In the genomic region with DNA sequence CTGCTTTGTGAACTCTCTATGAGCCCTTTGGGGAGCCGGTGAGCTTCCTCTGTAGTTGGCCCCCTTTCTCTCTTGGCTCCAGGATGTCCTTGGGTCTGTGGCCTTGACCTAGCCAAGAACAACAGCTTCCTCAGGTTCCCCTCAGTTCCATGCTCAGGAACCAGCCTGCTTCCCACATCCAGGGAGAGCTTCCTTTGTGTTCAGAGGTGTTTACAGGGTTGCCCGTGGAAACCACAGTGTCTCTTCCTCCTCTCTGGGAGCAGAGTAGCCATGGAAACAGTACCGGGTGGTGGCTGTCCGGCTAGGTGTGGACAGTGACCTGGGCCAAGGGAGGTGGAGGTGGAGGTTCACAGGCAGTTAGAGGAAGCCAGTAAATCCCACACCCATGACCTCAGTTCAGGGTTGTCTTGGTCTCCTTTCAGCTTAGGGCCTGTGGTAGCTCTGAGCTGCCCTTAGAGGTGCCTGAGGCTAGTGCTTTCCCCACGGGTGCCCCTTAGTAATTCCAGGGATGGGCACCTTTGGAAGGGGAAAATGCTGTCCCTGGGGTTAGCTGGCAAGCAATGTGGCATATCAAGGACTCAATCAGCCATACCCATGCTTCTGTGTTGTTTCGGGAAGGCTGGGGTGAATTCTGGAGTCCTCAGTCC, we compare ENCODE assay signal across 10 mouse cellular contexts. TPM values are rescaled to one million over a fixed set of nuclear protein-coding genes. Genes with fewer than 3 reads are reported as not detected.
A peak's percentile ranks its signal among the peaks of the same experiment; 100 is the strongest.
DNase-seq lines count a peak whose midpoint lies in the region; ATAC-seq and TF ChIP-seq lines count a peak whose summit lies in the region.
"Had no signal": no experiment of that assay in that cellular context is flagged by ENCODE, and none has a peak within 500 bp of the region (broad histone marks: within the 10 kb centered on the region; RNA-seq: fewer than 3 reads in every experiment).

No protein-coding gene starts in this region.

- no peaks in the 10 kb centered on the region for H3K9me3 ChIP-seq in liver, embryonic 12.5 days (replicated peaks)
- H3K9me3 ChIP-seq: limb, embryonic 13.5 days had no signal

- H3K4me1 ChIP-seq in testis, adult 2 months (ENCODE audit: control insufficient read depth, insufficient read depth, low read length): no peaks in the 10 kb centered on the region
- H3K4me1 ChIP-seq in liver, embryonic 12.5 days: no peaks in the 10 kb centered on the region

- no peaks in the 10 kb centered on the region for H3K27me3 ChIP-seq in testis, adult 2 months (ENCODE audit: control insufficient read depth, insufficient read depth, low read length)
- no peaks in the 10 kb centered on the region; the same call in 1 of the 2 replicates for H3K27me3 ChIP-seq in liver, embryonic 12.5 days (replicated peaks)
- H3K27me3 ChIP-seq: limb, embryonic 13.5 days had no signal

- 46% methylated on average over 6 of the region's 6 CpGs for WGBS in liver, embryonic 12.5 days (ENCODE audit: insufficient replicate concordance)

- H3K36me3 ChIP-seq in testis, adult 2 months (ENCODE audit: control insufficient read depth, insufficient read depth, low read length): no peaks in the 10 kb centered on the region
- no peaks in the 10 kb centered on the region for H3K36me3 ChIP-seq in liver, embryonic 12.5 days
- H3K36me3 ChIP-seq: limb, embryonic 13.5 days had no signal

- DNase-seq in gastrocnemius, adult 2 months: peak; percentile 34
- no peak for DNase-seq in gastrocnemius, postnatal 4 days (ENCODE audit: low spot score in 2 of 2)
- DNase-seq in testis, postnatal 10 days (ENCODE audit: low spot score): no peak
- no peak for DNase-seq in thymus, adult 18-20 months
- no peak for DNase-seq in urinary bladder, postnatal 4 days (ENCODE audit: low spot score in 2 of 2)
- no peak for DNase-seq in cerebellum, adult 11 months
- DNase-seq: cerebellum, postnatal 10 days had no signal

- H3K9ac ChIP-seq in liver, embryonic 12.5 days: no peak overlapping the region
- H3K9ac ChIP-seq: limb, embryonic 13.5 days had no signal

- intact Hi-C loops in gastrocnemius, adult 2 months (cut with DNase I): no loop called here

- no peak overlapping the region for H3K4me3 ChIP-seq in gastrocnemius, adult 2 months
- no peak overlapping the region for H3K4me3 ChIP-seq in testis, adult 2 months (ENCODE audit: control insufficient read depth, low read depth, low read length)
- H3K4me3 ChIP-seq in liver, embryonic 12.5 days: no peak overlapping the region
- H3K4me3 ChIP-seq: limb, embryonic 13.5 days had no signal

- 0 out of 2 replicates have a peak, but pooled peaks have one; percentile 27 for ATAC-seq in liver, embryonic 12.5 days

- TF ChIP-seq POLR2A in testis, adult 2 months (IDR thresholded peaks at IDR 0.05; ENCODE audit: control insufficient read depth, low read depth, low read length): 0 out of 2 replicates have a peak, but pooled peaks have one; percentile 11

- TF ChIP-seq CTCF in gastrocnemius, adult 2 months (IDR thresholded peaks at IDR 0.05): no peak
- no peak for TF ChIP-seq CTCF in testis, adult 2 months (IDR thresholded peaks at IDR 0.05; ENCODE audit: control insufficient read depth, insufficient read depth, insufficient replicate concordance, low read depth, low read length)

- H3K27ac ChIP-seq in gastrocnemius, adult 2 months: peak overlapping the region; percentile 38; the same call in 1 of the 2 replicates
- H3K27ac ChIP-seq in testis, adult 2 months (ENCODE audit: control insufficient read depth, insufficient read depth, low read depth, low read length): no peak overlapping the region
- H3K27ac ChIP-seq in liver, embryonic 12.5 days: no peak overlapping the region
- H3K27ac ChIP-seq: limb, embryonic 13.5 days had no signal

- no peak overlapping the region for H3K4me2 ChIP-seq in liver, embryonic 12.5 days
- H3K4me2 ChIP-seq: limb, embryonic 13.5 days had no signal

RNA-seq across cellular contexts. Expression of a gene that starts 40.6 kb away (rescaled TPM):
- total RNA-seq in gastrocnemius, adult 2 months (2021): 10 to 100 TPM in 1 of 2 experiments, 1 to 10 TPM in 1; 6.4 to 14.3 TPM
- 10 to 100 TPM; 29.7 to 33.1 TPM for total RNA-seq in gastrocnemius, postnatal 4 days (2021)
- 2.1 and 2.4 TPM in 2 replicates for polyA plus RNA-seq in testis, adult 2 months (2012; rRNA removed)
- polyA plus RNA-seq in liver, embryonic 12.5 days (2016; fragmentation: Nextera tagmentation; extraction: Ambion mirVana): 5.8 and 10.3 TPM in 2 replicates
